Mouse (Mus musculus): ENCODE results near the gene Cryzl1.

Gene Cryzl1

DNA sequence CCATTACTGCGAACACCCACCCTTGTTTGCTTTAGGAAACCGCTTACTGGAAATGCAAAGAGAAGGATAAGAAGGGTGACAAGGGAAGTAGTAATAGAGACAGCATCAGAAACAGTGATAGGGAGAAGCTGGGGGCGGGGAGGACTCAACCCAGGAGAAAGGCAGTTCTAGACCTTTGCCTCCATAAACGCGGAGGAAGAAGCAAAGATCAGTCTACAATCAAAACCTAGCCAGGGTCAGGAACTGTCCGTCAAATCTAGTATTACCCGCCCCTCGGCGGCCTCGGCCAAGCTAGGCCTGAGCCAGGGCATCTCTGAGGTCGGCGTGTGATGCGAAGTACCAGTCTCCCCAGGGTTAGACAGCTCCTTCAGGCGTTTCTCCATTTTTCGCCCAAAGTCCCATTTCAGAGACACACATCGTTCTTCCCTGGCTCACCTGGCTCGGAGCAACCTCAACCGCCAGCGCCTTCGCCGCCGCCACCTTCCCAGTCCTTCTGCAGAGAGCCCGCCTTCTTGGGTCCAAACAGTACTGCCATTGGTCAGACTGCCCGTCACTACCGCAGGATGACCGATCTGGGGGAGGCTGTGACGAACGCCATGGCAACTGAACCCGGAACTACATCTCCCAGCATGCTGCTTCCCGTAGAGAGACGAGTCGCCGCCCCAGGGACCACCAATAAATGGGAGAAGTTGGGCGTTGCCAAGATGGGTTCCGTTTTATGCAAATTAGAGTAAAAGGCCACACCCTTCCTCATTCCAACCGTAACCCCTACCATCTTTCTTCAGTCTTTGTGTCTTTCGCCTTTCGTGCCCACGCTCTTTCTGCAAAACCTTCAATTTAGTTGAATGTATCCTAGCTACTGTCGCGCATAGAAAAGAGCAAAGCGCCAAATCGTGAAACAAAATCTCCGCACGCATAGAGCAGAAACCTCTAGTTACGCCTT, at the start of gene Cryzl1:
Cryzl1 (minus strand) TSS at position 853 of the 943 bp plus-strand sequence.
- in situ Hi-C loops (cut with MboI), result loop anchor here (10.0 kb wide), 1 partner anchor 186 kb away; no protein-coding TSS in a partner anchor

DNA sequence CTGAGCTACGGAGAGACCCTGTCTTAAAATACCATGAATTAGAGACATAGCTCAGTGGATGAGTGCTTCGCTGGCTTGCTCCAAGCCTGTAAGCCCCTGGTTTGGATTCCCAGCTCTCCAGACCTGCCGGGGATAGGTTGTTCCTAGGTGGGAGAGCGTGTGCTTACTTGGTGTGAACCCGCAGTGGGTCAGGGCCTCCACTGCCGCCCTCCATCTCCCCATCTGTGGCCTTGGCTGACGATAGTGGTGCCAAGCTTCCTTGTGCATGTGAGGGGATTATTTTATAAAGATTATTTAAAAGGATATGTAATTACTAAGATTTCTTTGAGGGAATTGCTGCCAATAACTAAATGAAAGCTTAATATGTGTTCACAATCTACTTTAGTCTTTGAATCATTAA, 43.8 kb upstream of the Cryzl1 start:
- in situ Hi-C loops (cut with MboI), result no loop called here

DNA sequence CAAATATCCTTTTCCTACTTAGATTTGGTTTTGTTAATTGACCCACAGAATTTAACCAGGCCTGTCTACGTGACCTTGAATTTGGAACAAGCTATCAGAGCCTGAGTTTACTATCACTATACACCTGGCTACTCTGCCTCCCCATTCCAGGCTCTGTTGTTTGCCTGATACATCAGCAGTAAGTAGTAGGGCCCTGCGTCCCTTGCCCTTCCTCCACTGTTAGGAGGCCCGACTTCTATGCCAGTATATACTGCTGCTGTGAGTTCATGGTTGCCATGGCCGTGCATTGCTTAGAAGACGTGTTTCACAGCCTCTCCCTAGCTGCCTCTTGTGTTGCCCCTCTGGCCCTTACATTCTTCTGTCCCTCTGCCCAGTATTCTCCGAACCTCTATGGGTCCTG, 42.6 kb upstream of the Cryzl1 start:
- in situ Hi-C loops (cut with MboI), result no loop called here

DNA sequence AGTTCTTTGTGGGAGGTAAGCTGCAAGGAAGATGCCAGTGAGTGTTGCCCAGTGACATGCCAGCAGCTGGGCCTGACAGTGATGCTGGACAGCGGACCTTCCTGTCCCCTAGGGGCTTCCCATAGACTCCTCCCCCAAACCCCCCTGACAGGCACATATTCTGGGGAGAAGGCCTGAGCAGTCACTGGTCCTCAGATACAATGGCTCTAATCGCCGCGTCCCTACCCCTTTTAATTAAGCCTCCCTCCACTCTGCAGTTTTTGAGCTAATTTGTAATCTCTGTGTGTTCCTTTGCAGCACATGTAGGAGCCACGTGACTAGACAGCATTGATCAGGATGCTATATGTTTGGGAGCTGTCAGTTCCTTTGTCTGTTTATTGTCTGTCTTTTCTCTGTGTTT, 41.9 kb upstream of the Cryzl1 start:
- in situ Hi-C loops (cut with MboI), result no loop called here

DNA sequence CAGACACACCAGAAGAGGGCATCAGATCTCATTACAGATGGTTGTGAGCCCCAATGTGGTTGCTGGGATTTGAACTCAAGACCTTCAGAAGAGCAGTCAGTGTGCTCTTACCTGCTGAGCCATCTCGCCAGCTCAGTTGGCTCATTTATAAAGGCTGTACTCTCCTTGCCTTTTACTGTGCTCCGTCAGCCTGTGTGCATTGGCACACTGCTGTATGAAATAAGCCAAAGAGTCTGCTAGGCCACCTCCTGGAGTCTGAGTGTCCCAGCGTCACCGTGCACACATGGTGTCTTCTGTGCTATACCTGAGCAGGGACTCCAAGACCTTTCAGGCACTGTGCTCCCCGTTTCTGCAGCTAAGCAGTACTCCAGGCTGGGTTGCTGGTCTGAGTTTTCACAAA, 41.1 kb upstream of the Cryzl1 start:
- in situ Hi-C loops (cut with MboI), result no loop called here

DNA sequence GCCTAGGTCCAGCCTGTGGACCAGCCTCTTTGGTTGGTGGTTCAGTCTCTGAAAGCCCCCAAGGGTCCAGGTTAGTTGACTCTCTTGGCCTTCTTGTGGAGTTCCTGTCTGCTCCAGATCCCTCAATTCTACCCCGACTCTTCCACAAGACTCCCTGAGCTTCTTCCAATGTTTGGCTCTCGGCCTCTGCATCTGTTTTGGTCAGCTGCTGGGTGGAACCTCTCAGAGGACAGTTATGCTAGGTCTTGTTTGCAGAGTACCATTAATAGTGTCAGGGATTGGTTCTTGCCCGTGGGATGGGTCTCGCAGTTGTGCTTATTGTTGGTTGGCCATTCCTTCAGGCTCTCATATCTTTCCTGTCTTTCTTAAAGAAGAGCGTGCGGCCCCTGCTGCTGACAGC, 39.8 kb upstream of the Cryzl1 start:
- in situ Hi-C loops (cut with MboI), result no loop called here

DNA sequence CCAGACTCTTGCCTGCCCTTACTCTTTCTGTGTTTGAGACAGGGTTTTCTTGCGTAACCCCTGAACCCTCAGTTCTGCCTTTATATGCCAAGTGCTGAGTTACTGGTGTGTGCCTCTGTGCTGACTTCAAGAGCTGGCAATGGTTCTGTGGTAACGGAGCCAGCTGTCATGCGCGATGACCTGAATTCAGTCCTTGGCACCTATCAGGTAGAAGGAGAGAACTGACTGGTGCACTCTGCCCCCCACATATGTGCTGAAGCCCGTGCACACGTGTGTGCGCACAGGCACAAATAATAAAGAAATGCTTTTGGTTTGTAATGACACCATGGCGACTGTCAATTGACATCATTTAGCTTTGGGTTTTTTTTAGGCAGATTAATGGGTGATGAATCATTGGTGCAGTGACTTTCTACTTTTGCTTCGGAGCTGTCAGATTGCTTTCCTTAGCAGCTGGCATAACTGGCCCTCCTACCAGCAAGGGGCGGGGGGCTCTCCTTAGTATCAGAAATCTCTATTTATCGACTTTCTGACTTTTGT, 38.5 kb upstream of the Cryzl1 start:
- in situ Hi-C loops (cut with MboI), result no loop called here

DNA sequence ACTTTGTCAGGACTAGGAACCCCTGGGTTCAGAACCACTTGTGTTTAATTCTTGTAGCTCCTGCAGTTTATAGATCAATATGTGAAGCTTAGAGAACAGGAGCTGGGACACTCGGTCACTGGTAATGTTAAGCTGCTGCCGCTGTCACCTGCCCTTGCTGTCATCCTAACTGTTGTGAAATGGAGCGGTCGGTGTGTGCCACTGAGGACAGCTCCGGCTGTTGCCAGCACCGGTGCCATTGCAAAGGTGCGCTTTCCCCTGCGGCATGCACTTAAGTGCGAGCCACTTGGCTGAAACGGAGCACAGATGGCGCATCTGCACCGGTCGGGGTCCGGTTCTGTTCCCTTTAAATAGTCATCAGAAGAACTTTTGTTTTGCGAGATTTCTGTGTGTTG, 37.0 kb upstream of the Cryzl1 start:
- in situ Hi-C loops (cut with MboI), result no loop called here

DNA sequence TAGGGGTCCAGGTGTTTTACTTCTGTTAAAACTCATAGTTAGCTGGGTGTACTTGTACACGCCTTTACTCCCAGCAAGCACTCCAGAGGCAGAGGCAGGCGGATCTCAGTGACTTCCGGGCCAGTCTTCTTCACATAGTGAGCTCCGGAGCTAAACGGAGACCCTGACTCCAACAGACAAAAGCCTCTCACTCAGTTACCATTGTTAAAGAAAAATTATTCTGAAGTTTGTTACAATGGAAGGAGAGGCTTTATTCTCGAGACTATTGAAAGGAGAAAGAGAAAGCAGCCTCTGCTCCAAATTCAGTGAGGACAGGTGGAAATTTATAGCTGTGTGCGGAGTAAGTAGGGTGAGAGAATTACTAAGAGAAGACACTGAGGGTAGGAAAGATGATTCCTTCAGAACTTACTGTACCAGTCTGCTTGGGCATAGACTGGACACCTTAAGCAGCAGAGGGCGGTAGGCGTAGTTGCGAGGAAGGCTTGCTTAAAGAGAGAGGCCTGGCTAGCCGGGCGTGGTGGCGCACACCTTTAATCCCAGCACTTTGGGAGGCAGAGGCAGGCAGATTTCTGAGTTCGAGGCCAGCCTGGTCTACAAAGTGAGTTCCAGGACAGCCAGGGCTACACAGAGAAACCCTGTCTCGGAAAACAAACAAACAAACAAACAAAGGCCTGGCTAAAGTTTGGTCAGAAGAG, 36.5 kb upstream of the Cryzl1 start:
- in situ Hi-C loops (cut with MboI), result no loop called here

DNA sequence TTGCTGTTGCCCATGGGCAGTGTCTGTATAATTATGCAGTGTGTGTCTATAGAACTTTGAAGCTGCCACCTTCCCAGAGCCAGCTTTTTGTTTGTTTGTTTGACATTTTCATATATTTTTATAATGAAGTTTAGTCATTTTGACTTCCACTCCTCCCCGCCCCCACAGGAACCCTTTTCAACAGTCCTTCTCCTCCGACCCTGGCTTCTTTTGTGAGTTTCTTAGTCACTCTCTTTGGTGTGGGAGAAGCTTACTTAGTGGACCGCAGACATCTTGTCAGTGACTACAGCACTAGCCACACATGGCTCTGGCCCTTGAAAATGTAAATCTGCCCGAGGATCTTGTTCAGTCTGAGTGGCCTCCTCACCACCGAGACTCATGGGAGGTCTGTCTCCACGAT, 35.6 kb upstream of the Cryzl1 start:
- in situ Hi-C loops (cut with MboI), result no loop called here

DNA sequence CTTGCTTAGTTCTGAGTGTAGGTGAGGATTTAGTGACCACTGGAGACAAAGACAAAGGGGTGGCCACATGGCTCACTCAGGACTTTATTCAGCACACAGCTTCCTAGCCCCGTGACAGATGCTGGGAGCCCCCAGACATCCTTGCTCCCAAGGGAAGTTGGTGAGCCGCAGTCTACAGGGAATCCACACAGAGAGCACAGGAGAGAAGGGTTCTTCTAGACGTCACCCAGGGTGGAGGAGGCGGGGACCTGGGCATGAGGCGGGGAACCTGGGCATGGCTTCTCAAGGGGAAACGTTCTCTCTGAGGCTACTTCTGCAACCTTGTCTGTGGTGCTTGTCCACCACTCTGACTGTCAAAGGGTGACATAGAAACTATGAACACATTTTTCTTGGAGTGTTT, 35.2 kb upstream of the Cryzl1 start:
- in situ Hi-C loops (cut with MboI), result no loop called here

DNA sequence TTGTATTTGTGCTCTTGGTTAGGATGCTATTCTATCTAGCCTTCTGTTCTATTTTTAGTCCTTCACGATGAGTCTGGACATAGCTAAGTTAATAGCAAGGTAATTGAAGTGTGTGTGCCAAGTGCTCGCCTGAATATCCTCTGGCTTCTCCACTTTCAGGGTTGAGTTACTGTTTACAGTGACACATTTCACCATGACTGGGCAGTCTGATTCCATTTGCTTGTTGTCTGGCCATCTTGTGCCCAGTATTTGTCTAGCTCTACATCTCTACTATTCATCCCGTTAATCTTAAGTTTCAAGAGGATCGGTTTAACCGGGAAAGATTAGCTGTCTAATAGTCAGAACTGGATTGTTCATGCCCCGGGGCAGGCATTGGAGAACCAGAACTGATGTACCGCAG, 33.7 kb upstream of the Cryzl1 start:
- in situ Hi-C loops (cut with MboI), result no loop called here

DNA sequence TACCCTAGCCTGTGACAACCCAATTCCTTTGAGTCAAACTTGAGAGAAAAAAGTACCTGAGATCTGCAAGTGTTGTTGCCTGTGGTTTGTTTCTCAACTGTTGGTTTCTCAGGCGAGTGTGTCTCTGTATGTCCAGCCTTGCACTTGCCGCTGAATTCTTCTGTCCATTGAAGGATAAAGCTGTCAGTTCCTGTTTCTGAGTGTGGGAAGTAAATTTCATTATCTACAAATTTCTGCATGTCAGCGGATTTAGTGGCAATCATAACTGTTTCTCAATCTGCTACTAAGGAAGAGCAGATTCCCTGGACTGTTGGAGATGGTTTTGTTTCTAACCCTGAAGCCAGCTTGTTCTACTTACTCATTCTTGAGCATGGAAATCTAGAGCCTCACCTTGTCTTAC, 33.0 kb upstream of the Cryzl1 start:
- in situ Hi-C loops (cut with MboI), result no loop called here

DNA sequence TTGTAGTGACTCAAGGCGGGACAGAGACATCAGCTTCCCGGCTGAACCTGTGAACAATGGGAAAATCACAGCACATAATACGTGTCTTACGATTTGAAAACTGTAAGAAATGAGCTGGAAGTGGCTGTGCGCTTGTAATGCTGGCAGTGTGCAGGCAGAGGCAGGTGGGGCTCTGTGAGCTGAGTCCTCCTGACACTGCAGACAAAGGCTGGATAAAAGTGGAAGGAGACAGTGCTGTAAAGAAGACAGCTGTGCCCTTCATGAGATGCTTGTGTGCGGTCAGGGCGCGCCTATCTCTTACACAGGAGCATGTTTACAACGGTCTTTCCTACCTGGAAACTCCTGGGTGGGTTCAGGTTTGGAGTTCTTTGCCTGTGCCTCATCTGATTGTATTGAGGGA, 32.4 kb upstream of the Cryzl1 start:
- in situ Hi-C loops (cut with MboI), result no loop called here

DNA sequence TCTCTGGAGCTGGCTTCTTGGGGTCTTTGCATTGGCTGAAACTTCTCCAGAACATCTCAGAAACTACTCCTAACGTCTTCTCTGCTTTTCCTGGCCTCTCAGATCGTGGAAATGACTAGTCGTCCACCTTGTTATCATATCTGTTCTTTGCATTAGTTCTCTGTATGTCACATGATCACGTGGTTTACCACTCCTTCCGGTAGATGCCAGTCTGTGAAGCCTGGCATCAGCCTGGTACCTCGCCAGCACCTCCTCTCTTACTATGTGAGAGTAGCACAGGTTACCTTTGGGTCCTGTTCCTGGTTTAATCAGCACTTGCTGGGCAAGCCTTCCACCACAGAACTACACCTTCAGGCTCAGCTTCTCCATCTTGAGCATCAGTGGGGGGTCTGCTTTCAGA, 26.2 kb upstream of the Cryzl1 start:
- in situ Hi-C loops (cut with MboI), result no loop called here

DNA sequence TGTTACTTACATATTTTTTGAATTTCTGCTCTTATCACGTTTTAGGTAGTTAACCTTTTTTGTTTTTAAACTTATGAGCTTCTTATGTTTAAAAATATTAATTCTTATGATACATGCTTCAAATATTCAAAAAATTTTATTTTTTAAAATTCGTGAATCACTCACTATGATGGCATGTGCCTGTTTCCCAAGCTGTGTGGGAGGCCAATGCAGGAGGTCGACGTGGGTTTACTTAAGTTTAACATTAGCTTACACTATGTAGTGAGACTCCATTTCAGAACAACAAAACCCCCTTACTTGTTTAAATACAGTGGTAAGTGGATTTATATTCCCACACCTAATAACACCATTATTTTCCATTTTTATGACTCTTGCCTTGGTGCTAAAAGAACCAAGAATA, 24.8 kb upstream of the Cryzl1 start:
- in situ Hi-C loops (cut with MboI), result no loop called here

DNA sequence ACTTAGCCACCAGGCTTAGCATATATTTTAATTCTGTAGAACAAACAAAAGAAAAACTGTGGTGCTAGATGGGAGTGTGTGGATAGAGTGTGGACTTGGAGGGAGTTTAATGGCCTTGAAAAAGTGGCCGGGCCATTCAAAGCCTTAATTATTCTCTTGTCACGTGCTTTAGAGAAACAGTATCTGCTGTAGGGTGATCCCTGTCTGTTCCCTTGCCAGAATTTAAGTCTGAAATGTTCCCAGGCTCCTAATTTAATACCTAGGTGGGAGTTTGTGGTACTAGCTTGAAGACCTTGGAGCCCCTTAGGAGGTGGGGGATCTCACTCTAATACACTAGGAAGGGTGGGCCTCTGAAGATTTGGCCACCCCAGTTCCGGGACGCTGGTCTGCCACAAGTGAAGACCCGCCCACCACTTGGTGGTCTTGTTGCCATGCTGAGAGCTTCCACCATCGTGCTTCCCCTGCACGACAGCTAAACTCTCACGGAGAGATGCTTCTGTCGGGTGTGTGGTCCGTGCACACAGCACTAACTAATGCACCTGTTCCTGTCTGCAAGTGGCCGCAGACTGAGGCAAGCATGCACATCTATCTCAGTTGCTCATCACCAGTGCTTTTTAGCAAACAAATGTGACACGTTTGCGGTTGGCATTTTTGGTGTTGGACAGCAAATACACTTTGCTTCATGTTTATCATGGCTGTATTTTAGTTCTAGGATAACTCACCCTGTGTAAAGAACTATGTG, 23.0 kb upstream of the Cryzl1 start:
- in situ Hi-C loops (cut with MboI), result no loop called here

DNA sequence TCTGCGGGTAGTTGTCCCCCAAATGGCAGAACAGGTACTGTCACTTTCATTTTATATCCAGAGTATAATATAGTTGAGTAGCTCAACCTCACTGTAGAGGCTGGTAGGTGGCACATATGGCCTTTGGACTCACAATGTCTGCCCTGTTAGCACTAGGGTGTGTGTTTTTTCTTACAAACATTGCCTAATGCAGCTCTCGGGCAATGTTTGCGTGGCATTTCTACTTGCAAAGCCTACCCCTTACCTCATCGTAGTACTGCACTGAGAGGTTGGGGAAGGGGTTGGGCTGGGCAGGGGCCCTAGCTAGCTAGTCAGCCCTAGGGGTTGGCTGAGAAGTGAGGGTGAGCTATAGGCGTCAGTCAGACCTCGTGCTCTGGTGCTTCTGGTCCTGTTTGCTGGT, 18.8 kb upstream of the Cryzl1 start:
- in situ Hi-C loops (cut with MboI), result no loop called here

DNA sequence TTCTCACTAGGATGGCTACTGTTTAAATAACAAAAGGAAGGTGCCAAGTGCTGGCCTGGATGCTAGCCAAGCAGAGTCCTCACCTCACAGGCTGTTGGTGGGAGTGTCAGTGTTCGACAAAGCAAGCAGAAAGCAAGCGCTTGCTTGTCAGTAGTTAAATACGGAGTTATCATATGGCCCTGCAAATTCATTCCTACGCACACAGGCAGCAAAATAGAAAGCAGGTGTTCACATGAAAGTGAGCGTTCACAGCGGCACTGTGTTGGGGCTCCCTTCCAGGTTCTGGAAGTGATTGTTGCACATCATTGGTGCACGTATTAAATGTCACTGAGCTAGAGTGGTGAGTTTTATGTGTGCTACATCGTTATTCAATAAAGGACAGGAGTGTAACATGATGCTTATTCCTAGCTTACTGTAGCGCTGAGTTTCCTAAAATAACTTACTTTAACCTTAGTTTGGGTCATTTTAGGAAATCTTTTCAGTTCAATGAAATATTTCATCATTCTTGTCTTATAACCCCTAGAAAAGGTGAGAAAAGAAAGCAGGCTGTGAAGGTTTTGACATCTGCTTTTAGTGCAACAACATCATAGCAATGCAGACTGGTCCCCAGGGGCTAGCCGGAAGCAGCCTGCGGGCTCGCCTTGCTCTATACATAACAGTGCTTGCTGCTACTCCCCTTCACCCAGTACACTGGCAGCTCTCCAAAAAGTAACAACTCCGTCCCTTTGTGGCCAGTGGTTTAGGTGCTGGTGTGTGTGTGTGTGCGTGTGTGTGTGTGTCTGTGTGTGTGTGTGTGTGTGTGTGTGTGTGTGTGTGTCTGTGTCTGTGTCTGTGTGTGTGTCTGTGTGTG, 17.6 kb upstream of the Cryzl1 start:
- in situ Hi-C loops (cut with MboI), result no loop called here

DNA sequence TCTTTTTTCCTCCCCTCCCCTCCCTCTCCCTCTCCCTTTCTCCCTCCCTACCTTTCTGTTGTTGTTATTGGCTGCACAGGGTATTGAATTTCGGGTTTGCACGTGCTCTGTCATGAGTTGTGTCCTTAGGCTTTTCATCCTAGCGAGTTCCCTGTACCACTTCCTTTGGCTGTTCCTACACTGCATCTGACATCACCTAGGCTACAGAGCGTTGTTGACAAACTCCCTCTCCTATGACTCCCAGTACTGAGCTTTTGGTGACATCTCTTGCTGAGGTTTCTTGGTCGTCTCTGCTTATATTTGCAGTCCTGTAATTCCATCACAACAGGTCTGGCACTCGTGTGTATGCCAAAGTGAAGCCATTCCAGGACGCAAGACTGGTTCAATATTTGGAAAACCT, 14.3 kb upstream of the Cryzl1 start:
- in situ Hi-C loops (cut with MboI), result no loop called here

DNA sequence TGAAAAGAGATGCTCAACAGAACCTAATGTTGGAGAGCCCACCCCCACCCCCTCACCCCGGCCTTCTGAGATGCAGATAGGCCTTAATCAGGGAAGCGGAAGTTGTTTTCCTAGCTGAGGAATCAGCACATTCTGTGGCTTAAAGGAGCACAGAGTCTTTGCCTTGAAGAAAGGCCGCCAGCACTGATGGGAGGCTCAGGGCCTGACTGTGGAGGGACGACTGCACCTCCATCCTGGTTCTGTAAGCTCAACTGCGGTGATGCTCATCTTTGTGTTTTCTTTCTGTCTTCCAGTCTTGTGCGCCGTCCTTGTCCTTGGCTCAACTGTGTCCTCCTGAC, 12.1 kb upstream of the Cryzl1 start:
- in situ Hi-C loops (cut with MboI), result no loop called here
